In genomic region chr10:30893771-30894170, GRCm38 (mm10) we compare ENCODE assay signal across 25 mouse cellular contexts. TPM values are rescaled to one million over a fixed set of nuclear protein-coding genes. Genes with fewer than 3 reads are reported as not detected.
DNase-seq lines count a peak whose midpoint lies in the region; ATAC-seq and TF ChIP-seq lines count a peak whose summit lies in the region.
"Had no signal": no experiment of that assay in that cellular context is flagged by ENCODE, and none has a peak within 500 bp of the region (broad histone marks: within the 10 kb centered on the region; RNA-seq: fewer than 3 reads in every experiment).

No protein-coding gene starts in this region.

- H3K4me3 ChIP-seq in lung, embryonic 14.5 days (ENCODE audit: low read depth, low read length) = no peak overlapping the region
- H3K4me3 ChIP-seq in embryonic facial prominence, embryonic 14.5 days (ENCODE audit: low read depth, low read length) = no peak overlapping the region
- H3K4me3 ChIP-seq: forebrain, embryonic 15.5 days; hindbrain, embryonic 13.5 days; neural tube, embryonic 12.5 days had no signal

- H3K27ac ChIP-seq in lung, embryonic 14.5 days (ENCODE audit: low read depth) = no peak overlapping the region
- H3K27ac ChIP-seq in embryonic facial prominence, embryonic 14.5 days (replicated peaks; ENCODE audit: low read depth, low read length) = no peak overlapping the region
- H3K27ac ChIP-seq: forebrain, embryonic 15.5 days; hindbrain, embryonic 13.5 days; kidney, postnatal 0 days; neural tube, embryonic 12.5 days had no signal

- WGBS in lung, embryonic 14.5 days = 20% methylated on average over 3 of the region's 3 CpGs
- WGBS in embryonic facial prominence, embryonic 14.5 days = 28% methylated on average over 3 of the region's 3 CpGs

- H3K9me3 ChIP-seq in lung, embryonic 14.5 days (ENCODE audit: low read depth, low read length) = no peaks in the 10 kb centered on the region
- H3K9me3 ChIP-seq in embryonic facial prominence, embryonic 14.5 days (ENCODE audit: control insufficient read depth, low read length) = no peaks in the 10 kb centered on the region
- H3K9me3 ChIP-seq: forebrain, embryonic 15.5 days; hindbrain, embryonic 13.5 days; neural tube, embryonic 12.5 days had no signal

- no peaks in the 10 kb centered on the region for H3K36me3 ChIP-seq in lung, embryonic 14.5 days (ENCODE audit: insufficient read depth)
- no peaks in the 10 kb centered on the region for H3K36me3 ChIP-seq in embryonic facial prominence, embryonic 14.5 days (ENCODE audit: control insufficient read depth, insufficient read depth, low read length)
- H3K36me3 ChIP-seq: forebrain, embryonic 15.5 days; hindbrain, embryonic 13.5 days; neural tube, embryonic 12.5 days had no signal

- H3K4me1 ChIP-seq in lung, embryonic 14.5 days (ENCODE audit: insufficient read depth) = no peaks in the 10 kb centered on the region
- H3K4me1 ChIP-seq in embryonic facial prominence, embryonic 14.5 days (ENCODE audit: control insufficient read depth, insufficient read depth, low read length) = no peaks in the 10 kb centered on the region; the same call in 1 of the 2 replicates
- H3K4me1 ChIP-seq: forebrain, embryonic 15.5 days; hindbrain, embryonic 13.5 days; neural tube, embryonic 12.5 days had no signal

- no peak overlapping the region for H3K4me2 ChIP-seq in lung, embryonic 14.5 days
- H3K4me2 ChIP-seq in embryonic facial prominence, embryonic 14.5 days (ENCODE audit: low read depth, low read length) = no peak overlapping the region
- H3K4me2 ChIP-seq: forebrain, embryonic 15.5 days; heart, embryonic 11.5 days; hindbrain, embryonic 13.5 days; liver, embryonic 11.5 days; midbrain, embryonic 11.5 days; neural tube, embryonic 12.5 days had no signal

- TF ChIP-seq CTCF in lung, embryonic 14.5 days (IDR thresholded peaks at IDR 0.05; ENCODE audit: low read depth) = no peak

- DNase-seq in embryo, embryonic 10 days (ENCODE audit: low spot score) = peak; percentile 4
- no peak for DNase-seq in embryo, embryonic 11 days
- DNase-seq in lung, embryonic 14.5 days = peak; percentile 33
- DNase-seq in lung, adult 18-20 months = no peak
- DNase-seq in ovary, adult 18-20 months (ENCODE audit: low spot score) = peak; percentile 11
- no peak for DNase-seq in ovary, postnatal 10 days (ENCODE audit: low spot score)
- peak; percentile 13 for DNase-seq in embryonic facial prominence, embryonic 14.5 days (ENCODE audit: low spot score)
- no peak for DNase-seq in layer of hippocampus, adult 11-12 months (ENCODE audit: low spot score)
- DNase-seq: adrenal gland, postnatal 36 days; cerebellum, adult 11 months; cerebellum, adult 9-11 months; gastrocnemius, postnatal 10 days; kidney, adult 2 months; liver, postnatal 0 days; right cerebral cortex, postnatal 14 days; spleen, adult 18-20 months; thymus, postnatal 14 days had no signal

- no peaks in the 10 kb centered on the region for H3K27me3 ChIP-seq in lung, embryonic 14.5 days (ENCODE audit: insufficient read depth, low read length)
- H3K27me3 ChIP-seq in embryonic facial prominence, embryonic 14.5 days (replicated peaks; ENCODE audit: control insufficient read depth, insufficient read depth, low read length) = no peaks in the 10 kb centered on the region
- H3K27me3 ChIP-seq: forebrain, embryonic 15.5 days; hindbrain, embryonic 13.5 days; neural tube, embryonic 12.5 days had no signal

- no peak overlapping the region for H3K9ac ChIP-seq in lung, embryonic 14.5 days
- no peak overlapping the region for H3K9ac ChIP-seq in embryonic facial prominence, embryonic 14.5 days (ENCODE audit: low read depth, low read length)
- H3K9ac ChIP-seq: forebrain, embryonic 15.5 days; hindbrain, embryonic 13.5 days; liver, postnatal 0 days; neural tube, embryonic 12.5 days had no signal

- ATAC-seq in lung, embryonic 14.5 days (ENCODE audit: insufficient read depth) = peak; percentile 44; the same call in 1 of the 2 replicates
- ATAC-seq in embryonic facial prominence, embryonic 14.5 days (ENCODE audit: low read depth) = no peak
- ATAC-seq: CD4-positive, CD25-positive, alpha-beta regulatory T cell, adult 4 months; forebrain, embryonic 15.5 days; liver, postnatal 0 days had no signal

RNA-seq across cellular contexts. Expression of gene Hey2, which starts 51.2 kb away (rescaled TPM):
- polyA plus RNA-seq in lung, embryonic 14.5 days (2014; fragmentation: Nextera tagmentation; extraction: Ambion mirVana) = 1.4 and 2.2 TPM in 2 replicates
- 4.6 and 5.4 TPM in 2 replicates for polyA plus RNA-seq in embryonic facial prominence, embryonic 14.5 days (2014; fragmentation: Nextera tagmentation; extraction: Ambion mirVana)

Comparison
In these comparisons a context has a peak if more than half of its experiments do, and no peak if none do; other contexts are left out.
1. DNase-seq: peak in embryo, embryonic 10 days (single experiment), lung, embryonic 14.5 days (single experiment), ovary, adult 18-20 months (single experiment) and embryonic facial prominence, embryonic 14.5 days (single experiment); none in embryo, embryonic 11 days (single experiment), lung, adult 18-20 months (0 of 2), ovary, postnatal 10 days (single experiment) and layer of hippocampus, adult 11-12 months (single experiment).